Mouse (Mus musculus) monocyte, adult 2 months (primary cell): ENCODE measurements around the gene Itgad.

Experiments used
- DNase-seq, 2 experiments: peaks; one replicate each; pipeline ENCODE4 v3.0.0; 2022; ENCODE audit warnings: low spot score in 2 of 2, low read depth in 1 of 2

Gene Itgad

DNA sequence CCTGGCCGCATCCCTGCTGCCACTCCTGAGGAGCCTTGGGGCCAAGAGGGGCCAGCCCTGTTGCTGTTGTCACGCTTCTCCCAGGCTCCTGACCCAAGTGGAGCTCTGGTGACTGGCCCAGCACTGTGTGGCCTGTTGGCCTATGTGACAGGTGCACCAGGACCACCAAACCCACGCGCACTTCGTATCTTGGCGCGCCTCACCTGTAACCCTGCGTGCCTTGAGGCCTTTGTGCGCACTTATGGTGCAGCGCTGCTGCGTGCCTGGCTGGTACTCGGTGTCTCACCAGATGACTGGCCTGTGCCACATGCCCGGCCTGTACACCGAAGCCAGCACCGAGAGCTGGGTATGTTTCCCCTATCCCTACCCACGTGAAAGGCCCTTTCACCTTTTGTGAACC lies 88.2 kb downstream of the Itgad start:
- no peak for DNase-seq

DNA sequence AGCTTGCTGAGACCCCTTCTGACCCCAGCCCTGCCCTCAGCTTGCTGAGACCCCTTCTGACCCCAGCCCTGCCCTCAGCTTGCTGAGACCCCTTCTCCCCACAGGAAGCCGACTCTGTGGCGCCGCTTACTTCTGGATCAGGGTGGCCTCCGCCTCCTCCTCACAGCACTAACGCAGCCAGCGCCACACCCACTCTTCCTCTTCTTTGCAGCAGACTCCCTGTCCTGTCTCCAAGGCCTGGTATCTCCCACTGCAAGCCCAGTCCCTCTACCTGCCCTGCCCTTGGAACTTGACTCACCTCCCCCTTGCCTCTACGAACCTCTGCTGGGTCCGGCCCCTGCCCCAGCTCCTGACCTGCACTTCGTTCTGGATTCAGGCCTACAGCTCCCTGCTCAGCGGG lies 89.7 kb downstream of the Itgad start:
- no peak for DNase-seq

DNA sequence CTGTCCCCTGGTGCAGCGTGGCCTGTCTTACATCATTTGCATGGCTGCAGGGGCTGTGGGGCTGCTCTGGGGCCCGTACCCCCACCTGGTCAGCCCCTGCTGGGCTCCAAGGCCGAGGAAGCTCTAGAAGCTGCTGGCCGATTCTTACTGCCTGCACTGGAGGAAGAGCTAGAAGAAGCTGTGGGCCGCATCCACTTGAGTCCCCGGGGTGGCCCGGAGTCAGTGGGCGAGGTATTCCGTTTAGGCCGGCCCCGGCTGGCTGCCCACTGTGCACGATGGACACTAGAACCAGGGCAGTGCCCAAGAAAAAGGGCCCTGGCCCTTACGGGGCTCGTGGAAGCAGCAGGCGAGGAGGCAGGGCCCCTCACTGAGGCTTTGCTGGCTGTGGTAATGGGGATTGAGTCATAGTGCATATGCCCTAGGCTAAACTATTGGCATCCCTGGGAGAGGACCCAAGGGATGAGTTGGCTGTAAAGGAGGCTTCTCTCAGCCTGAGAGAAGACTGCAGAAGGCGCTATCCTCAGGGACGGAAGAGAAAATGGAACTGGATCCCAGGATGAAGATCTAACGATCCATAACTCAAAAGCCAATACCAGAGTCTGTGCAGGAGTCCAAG lies 90.3 kb downstream of the Itgad start:
- no peak for DNase-seq

DNA sequence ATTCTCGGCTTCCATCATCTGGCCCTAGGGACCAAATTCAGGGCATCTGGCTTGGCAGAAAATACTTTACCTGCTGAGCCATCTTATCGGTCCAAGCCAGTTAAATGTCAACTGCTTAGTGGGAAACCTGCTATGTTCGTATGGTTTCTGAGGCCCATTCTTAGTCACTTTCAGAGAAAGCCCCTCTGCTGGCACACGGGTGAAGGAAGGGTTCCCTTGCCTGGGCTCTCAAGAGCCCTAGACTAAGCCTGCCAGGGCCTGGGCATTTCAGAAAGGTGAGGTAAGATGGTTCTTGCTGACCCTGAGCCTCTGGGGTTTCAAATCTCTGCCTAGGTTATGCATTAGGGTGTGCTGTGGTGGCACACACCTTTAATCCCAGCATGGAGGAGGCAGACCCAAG lies 91.4 kb downstream of the Itgad start:
- no peak for DNase-seq

DNA sequence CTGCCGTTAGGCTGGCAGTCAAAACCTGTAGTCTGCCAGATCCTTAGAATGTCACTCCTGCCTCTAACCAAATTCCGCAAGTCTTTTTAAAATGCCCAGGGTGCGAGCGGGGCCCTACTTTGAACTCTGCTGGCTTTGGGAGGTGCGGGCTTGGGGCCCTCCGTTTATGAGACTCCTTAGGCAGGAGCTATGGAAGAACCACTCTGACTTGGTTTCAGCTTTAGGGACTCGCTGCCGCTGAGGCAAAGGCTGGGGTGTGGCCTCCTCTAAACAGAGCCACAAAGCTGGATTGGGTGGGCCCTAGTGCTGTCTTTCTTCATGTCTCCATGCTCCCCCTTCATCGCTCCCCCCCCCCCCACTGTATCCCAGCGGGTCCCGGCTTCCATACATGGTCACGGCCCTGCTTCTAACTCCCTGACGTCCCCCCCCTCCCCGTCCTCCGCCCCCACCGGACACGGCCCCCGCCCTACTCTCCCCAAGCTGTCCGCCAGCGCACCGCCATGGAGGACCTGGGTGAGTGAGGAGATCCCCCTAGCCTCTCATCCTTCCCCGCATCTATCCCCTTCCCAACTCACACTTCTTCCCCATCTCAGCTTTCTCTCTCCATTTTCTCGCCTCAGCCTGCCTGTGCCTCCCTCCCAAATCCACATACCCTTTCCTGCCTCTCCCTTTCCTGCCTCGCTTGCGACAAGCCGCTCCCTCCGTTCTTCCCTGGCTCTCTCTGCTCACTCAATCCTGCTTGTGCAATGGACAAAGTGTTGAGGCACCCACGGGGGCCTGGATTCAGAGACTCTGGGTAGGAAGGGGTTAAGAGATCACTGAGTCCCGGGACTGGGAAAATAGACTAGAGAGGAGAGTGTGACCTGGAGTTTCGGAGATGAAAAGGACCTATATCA lies 92.6 kb downstream of the Itgad start, which contains the start of gene Tgfb1i1:
Tgfb1i1 (plus strand) TSS at position 317 of the 896 bp plus-strand sequence.
- DNase-seq: no peak

DNA sequence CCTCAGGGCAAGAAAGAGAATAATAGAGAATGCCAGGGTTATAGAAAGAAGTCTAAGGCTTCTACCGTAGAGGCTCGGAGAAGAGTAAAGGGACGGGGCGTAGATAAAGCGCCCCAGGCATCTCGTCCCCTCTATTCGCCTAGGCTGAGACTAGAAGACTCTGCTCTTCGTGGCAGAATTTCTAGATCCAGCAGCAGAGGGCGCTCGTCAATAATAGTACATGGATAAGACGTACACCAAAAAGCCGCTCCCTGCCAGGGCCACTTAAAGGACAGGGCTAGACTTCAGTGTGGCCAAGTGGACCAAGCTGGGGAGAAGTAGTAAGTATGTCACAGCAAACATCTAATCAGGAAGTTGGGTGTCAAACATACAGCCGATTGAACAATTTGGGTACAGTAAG lies 93.3 kb downstream of the Itgad start:
- DNase-seq: peak in 1 of 2 experiments; percentile 54

DNA sequence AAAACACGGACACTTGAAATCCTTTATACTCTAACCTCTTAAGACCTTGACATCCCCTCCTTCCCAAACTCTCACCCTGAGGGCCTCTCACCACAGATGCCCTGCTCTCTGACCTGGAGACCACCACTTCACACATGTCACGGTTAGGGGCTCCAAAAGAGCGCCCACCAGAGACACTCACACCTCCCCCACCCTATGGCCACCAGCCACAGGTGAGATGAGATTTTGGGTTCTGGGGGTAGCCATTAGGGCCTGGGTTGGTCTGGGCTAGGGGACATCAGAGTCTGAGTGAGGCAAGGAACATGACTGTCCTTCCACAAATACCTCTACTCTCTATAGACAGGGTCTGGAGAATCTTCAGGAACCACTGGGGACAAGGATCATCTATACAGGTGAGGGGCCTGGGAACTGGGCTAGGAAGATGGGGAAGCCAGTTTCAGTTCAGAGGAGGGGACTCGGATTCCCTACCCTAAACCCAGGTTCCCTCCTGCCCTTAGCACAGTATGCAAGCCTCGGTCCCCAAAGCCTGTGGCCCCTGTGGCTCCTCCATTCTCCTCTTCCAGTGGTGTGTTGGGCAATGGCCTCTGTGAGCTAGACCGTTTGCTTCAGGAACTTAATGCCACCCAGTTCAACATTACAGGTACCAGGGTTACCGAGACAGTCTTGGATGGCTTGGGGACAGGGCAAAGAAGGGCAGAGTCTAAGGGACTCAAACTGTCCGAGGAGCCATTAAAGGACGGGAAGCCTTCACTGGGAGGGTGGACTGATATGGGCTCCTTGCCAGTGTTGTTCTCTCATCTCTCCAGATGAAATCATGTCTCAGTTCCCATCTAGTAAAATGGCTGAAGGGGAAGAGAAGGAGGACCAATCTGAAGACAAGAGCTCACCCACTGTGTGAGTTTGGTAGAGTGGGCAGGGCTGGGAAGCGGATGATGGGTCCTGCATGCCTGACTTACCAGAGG lies 94.2 kb downstream of the Itgad start:
- DNase-seq: no peak

DNA sequence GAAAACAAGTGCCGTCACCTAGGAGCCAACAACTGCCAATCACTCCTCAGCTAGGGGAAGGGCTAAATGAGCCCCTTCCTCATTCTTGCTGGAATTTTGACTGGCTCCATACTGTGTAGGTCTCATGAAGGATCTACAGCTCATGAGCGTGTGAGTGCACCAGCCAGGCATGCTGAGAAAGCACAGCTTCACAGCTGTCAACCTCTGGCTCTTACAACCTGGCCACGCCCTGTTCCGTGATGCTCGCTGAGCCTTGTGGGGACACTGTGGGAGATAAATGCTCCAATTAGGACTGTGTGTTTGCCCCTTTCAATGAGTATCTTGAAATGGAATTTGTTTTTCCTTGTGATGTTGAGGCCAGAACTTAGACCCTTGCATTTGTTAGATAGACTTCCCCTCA lies 95.8 kb downstream of the Itgad start:
- DNase-seq: no peak

DNA sequence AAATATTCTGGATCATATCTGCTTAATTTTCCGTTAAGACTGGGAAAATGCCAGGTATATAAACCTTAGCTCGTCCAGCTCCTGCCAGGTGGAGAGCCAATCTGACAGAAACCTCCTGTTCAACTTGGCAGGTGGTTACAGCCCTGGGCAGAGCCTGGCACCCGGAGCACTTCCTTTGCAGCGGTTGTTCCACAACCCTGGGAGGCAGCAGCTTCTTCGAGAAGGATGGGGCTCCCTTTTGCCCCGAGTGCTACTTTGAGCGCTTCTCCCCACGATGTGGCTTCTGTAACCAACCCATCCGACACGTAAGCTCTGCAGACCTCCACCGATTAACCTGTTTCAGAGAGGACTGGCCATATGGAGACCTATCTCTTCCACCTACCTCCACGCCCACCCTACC lies 97.8 kb downstream of the Itgad start:
- no peak for DNase-seq

DNA sequence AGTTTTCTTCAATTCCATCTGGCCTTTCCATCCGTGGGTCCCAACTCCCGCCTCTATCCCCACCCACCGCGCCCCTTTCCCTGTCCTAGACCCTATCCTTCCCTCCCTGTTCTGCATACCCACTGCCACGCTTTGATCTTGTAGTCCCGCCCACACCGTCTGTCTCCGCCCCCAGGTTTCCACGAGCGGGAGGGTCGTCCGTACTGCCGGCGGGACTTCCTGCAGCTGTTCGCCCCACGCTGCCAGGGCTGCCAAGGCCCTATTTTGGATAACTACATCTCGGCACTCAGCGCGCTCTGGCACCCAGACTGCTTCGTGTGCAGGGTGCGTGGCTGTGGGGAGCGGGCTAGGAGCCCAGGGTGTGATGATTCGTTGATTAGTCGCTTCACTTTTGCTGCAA lies 98.4 kb downstream of the Itgad start:
- no peak for DNase-seq

DNA sequence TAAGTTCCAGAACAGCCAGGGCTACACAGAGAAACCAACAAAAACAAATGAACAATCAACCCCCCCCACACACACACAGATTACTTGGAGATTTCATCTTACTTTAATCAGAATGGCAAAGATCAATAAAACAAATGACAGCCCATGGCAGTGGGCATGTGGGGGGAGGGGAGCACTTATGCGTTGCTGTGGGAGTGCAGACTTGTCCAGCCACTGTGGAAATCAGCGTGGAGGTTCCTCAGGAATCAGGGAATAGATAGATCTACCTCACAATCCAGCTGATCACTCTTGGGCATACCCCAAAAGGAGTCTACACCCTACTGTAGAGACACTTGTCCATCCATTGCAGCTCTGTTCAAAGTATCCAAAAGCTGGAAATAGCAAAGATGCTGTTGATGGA lies 100.8 kb downstream of the Itgad start:
- no peak for DNase-seq

DNA sequence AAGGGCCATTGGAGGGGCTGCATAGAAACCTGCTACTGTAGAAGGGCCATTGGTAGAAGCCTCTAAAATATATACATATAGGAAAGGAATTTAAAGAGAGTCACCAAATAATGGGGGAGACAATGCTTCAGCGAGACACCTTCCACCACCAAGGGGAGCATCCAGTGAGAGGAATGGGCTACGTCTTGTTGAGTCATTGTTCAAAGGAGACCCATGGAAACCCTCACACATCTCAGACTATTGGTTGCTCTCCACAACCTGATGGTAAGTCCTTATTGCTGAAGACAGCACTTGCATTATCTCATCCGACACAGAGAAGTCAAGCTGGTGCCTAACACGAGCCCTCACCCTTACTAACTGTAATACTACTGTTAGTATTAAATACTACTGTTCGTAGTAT lies 101.6 kb downstream of the Itgad start:
- no peak for DNase-seq

DNA sequence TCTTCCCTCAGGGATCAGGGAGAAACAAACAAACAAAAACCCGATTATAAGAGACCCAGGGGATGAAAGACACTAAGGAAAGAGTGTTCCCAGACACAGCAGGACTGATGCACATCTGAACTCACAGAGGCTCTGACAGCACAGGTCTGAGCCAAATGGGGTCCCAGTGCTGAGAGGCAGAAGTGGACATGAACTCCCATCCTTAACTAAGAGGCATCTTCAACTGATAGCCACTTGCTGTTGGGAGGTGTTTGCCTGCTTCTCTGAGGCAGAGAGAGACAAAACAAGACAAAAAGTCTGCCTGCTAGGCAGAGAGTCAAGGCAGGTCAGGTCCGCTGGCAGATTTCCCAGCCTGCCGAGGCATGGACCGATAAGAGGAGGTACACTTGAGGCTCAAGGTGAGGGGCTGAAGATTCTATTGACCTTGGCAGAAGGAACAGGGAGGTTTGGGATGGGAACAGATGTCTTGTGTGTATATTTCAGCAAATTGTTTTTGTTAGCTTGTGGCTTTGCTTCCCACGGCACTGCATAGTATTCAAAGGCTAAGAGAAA lies 102.7 kb downstream of the Itgad start:
- DNase-seq: no peak

DNA sequence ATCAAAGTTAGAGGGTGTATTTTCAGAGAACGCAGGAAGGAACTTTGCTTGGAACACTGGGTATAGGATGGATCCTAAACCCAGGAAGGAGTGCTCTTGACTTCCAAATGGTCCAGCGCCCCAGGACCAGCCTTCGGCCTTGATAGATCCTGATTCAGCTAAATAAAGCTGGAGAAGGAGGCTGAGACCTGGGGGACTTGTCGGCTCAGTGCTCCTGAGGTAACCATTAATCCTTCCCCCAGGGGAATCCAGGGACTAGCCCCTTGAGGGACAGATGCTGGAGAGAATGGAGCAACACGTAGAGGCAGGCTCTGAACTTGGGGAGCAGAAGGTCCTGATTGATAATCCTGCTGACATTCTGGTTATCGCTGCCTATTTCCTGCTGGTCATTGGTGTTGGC lies 111.2 kb downstream of the Itgad start, which contains the start of gene Slc5a2:
Slc5a2 (plus strand) TSS at position 247 of the 400 bp plus-strand sequence.
- DNase-seq: no peak

DNA sequence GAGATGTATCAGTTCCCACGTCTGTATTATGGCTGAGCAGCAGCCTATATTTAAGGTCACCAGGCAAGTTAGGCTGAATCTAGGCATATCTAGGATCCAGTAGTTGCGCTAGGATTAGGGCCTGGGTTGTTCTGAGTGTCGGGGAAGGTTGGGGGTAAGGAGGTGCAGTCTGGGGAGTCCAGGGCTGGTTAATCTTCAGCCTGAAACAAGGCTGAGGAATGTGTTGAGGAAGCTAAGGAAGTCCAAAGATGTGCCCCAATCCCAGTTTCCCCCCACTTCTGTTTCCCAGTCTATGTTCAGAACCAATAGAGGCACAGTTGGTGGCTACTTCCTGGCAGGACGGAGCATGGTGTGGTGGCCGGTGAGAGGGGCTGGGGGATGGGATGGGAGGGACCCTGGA lies 111.9 kb downstream of the Itgad start:
- no peak for DNase-seq

DNA sequence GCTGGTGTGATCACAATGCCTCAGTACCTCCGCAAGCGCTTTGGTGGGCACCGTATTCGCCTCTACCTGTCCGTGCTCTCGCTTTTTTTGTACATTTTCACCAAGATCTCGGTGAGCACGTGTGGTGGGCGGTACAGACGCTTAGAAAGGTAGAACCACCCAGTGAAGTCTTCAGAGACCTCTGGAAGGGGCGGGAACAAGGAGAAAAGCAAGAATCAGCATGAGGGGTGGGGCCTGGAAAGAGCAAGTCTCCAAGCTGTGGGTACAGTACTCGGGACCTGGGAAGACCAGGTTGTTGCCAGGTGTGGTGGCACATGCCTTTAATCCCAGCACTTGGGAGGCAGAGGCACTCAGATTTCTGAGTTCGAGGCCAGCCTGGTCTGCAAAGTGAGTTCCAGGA lies 113.2 kb downstream of the Itgad start:
- no peak for DNase-seq

DNA sequence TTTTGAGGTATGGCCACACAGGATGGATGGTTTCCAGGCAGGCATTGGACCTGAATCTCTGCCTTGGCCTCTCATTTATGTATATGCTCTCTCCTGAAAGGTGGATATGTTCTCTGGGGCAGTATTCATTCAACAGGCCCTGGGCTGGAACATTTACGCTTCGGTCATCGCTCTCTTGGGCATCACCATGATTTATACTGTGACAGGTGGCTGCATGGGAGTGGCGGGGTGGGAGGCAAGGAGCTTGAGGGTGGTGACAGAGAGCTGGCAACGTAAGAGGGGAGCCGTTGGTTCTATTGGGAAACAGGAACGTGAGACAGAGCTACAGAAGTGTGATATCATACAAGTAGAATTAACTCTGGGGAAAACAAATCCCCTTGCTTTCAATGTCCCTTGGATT lies 113.6 kb downstream of the Itgad start:
- no peak for DNase-seq

DNA sequence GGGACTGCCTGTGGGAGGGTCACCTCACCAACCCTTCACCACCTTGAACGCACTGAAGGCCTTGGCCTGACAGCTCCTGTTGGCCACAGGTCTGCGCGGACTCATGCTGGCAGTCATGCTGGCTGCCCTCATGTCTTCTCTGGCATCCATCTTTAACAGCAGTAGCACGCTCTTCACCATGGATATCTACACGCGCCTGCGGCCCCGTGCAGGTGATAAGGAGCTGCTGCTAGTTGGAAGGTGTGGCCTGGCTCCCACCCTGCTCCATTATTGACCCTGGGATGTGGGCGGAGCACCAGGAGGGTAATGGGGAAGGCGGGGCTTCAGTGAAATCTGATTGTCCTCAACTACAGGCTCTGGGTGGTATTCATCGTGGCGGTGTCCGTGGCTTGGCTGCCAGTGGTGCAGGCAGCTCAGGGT lies 116.3 kb downstream of the Itgad start:
- no peak for DNase-seq

DNA sequence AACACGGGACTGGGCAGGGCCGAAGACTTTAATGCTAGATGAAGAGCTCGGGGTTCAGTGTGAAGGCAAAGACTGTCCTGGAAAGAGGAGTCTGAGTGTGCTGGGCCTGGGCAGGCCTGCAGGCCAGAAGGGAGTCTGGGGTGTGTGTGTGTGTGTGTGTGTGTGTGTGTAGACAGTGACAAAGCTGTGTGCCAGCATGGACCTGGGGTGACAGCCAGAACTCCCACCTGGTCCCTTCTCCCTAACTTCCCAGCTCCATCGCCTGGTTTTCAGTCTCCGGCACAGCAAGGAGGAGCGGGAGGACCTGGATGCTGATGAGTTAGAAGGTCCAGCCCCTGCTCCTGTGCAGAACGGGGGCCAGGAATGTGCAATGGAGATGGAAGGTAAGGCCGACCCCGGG lies 117.3 kb downstream of the Itgad start:
- DNase-seq: no peak
